Mouse (Mus musculus): ENCODE data around the gene Tet2. TPM values are rescaled to one million over a fixed set of nuclear protein-coding genes. Genes with fewer than 3 reads are reported as not detected.
A peak's percentile ranks its signal among the peaks of the same experiment; 100 is the strongest.

Gene Tet2
- polyA plus RNA-seq, 1 experiment, result 7.5 TPM

DNA sequence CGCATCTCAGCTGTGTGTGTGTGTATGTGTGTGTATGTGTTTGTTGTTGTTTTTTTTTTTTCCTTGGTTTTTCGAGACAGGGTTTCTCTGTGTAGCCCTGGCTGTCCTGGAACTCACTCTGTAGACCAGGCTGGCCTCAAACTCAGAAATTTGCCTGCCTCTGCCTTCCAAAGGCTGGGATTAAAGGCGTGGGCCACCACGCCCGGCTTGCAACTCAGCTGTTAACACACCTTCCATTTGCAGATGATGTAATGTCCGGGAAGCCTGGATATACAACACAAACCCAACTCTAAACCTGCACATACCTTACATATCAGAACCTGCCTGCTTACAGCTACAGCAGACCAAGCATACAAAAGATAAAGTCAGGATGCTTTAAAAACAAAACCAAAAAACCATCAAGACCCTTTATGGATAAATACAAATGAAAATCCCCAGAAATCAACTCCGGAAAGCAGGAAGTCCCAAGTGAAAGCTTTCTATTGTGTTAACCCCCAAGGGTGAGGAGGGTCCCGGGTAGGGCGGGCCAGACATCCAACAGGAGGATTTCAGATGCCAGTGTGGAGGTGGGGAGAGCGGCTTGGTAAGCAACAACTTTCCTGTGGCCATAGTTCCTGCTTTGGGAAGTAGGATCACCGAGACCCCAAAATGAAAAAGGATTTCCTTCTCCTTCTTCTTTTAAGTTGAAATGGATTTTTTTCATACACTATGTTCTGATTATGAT is 11.5 kb downstream of the Tet2 start:
- no peak for TF ChIP-seq GATA1 (IDR thresholded peaks at IDR 0.05; ENCODE audit: low read length)

DNA sequence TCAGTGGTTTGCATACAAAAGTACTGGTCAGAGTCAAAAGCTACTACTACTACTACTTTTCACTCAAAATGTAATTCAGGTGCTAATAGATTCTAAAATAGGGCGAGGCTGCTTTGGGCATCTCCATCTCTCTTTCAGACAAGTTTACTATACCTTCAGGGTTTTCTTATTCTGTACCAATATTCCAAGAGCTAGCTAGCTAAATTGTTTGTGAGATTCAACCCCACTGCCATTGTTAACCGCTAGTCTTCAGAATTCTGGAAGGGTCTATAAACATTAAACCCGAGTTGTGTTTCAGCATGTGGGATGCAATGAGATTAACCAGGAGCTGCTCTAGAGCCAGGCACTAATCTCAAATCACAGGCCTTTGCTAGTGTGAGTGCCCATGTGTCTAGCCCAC is 12.1 kb downstream of the Tet2 start:
- TF ChIP-seq GATA1 (IDR thresholded peaks at IDR 0.05; ENCODE audit: low read length), result no peak

DNA sequence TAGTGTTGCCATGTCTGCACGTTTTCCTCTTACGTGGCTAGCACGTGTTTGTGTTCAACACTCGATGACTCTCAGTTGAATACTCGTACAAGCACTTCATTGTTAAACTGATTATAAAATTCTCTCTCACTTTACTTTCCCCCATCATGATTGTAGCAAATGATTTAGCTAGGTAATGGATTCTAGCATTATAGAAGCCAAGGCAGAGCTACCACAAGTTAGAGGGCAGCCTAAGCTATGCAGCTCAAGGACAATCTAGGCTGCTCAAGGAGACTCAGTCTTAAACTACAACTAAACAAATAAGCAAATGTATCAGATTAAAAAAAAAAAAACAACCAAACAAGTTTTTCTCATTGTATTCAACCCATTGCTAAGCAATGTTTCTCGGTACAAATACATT is 12.7 kb downstream of the Tet2 start:
- no peak for TF ChIP-seq GATA1 (IDR thresholded peaks at IDR 0.05; ENCODE audit: low read length)

DNA sequence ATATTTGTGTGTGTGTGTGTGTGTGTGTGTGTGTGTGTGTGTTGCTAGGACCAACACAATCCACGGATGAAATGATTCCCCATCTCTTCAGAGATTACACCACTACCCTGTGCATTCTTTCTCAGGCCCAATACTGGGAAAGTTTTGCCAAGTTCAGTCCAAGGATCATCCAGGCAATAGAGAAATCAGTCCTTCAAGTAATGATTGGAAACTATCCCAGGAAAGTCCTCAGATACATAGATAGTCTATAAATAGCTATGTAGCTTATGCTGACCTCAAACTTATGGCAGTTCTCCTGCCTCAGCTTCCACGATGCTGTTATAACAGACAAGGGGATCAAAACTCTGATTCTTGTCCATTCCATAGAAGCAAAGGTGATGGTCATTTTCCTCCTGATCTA is 13.8 kb downstream of the Tet2 start:
- no peak for TF ChIP-seq GATA1 (IDR thresholded peaks at IDR 0.05; ENCODE audit: low read length)

DNA sequence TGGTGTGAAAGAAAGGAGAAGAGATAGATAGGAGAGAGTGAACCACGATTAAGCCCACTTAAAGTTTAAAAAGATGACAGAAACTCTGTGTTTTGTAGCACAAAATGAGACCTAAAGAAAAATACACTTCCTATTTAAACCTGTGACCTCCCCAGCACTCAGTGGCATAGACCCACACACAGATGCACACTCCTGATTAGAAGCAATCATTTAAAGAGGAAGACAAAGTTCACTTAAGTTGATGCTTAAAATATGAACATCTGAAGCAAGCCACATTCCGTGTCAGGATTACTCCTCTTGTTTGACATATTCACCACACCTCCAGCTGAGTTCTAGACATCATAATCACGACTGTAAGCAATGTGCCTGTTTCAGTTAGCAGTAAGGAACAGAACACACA is 14.3 kb downstream of the Tet2 start:
- no peak for TF ChIP-seq GATA1 (IDR thresholded peaks at IDR 0.05; ENCODE audit: low read length)

DNA sequence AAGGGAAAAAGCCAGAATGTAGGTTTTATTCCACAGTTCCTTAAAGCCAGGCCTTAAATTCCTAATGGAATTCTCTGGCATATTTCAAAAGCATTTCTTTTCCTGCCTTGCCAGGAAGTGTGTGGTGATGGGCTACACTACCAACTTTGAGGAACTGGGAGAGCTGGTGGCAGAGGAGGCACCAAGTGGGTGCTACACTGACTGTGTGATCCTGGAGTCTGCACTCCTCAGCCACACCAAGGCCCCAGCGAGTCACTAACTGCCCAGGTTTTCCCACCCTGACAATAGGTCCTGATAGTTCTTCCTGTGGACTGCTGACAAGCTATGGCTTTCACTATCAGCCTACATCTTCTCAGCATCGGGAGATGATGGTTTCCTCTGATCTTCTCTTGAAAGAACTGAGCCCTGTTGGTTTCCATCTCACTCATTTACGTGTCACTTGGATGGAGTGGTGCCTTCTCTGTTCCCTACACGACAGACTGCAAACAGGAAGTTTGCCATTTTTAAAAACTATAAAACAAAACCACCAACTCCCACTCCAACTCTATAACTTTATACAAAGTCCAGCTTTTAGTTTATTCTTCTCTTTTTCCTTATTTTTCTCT is 18.7 kb downstream of the Tet2 start:
- no peak for TF ChIP-seq GATA1 (IDR thresholded peaks at IDR 0.05; ENCODE audit: low read length)

DNA sequence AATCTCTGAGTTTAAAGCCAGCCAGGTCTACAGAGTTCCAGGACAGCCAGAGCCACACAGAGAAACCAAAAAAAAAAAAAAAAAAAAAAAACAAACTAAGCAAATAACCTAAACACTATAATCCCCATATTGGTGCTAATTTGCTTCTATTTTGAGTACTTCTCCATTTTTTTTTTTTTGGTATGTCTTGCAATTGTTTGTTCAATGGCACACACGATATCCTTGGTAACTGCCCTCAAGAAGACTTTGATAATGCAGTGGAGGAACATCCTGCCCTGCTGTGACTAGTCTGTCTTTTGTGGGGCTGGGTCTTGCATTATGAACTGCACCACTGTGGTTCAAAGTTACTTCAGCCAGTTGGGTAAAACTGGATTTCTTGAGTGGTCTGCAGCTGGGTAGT is 19.4 kb downstream of the Tet2 start:
- no peak for TF ChIP-seq GATA1 (IDR thresholded peaks at IDR 0.05; ENCODE audit: low read length)

DNA sequence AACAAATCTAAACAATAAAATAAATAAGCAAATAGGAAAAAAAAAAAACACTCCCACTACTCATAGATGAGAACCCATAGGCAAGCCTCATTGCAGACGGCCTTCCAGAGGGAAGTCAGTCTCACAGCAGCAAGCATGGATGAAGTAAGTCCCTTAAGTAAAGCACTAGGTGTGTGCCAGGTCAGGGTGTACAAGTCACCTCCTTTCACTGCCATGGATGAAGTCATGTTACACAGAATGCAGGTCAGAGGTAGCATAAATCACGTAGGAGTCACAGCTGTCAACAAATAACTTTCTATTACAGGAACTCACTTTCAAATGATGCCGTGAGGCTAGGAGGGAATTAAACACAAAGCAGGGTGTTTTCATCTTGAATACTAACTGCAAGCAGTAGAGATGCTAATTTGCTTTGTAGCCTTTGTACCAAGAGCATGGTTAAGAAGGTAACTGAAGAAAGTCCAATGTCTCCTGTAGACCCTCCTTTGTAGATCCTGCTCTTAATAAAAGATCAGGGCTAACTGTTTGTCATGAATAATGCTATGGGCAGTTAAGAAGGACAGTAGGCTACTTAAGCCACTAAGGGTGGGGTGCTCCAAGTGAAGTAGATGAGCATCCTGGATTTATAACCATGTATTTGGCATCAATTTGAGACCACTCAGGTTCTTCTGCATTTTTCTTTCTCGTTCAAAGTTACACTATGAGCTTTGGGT is 20.4 kb downstream of the Tet2 start:
- no peak for TF ChIP-seq GATA1 (IDR thresholded peaks at IDR 0.05; ENCODE audit: low read length)

DNA sequence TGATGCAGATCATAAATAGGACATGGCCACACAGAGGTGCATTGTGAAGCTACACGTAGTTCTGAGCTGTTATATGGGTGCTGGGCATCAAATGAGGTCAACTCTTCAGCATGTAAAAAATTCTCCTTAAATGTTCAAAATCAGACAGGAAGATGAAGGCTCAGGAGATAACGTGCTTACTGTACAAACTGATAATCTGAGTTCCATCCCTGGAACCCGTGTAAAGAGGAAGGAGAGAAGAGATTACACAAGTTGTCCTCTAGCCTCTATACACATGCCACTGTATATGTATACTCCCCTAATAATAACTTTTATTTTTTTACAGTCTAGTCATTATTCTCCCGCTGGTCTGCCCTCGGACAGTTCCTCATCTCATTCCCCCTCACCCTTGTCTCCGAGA is 21.7 kb downstream of the Tet2 start:
- peak; percentile 33 for TF ChIP-seq GATA1 (IDR thresholded peaks at IDR 0.05; ENCODE audit: low read length)

DNA sequence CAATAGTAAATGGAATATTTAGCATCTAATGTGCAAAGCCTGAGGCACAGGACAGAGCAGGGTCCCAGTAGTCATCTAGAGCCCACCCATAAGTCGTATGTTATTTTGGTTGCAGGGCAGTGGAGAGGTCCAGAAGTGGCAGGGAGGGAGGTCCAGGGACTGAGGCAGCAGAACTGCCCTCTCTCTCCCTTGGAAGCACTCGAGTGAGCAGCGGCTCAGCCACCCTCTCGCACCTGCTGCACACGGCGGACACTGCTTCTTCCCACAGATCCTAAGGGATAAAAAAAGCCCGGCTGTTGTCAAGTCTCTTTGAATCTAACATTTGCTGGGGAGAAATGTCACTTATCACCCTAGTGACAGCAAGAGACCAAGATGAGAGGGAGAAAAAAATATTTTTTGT is 22.6 kb downstream of the Tet2 start:
- TF ChIP-seq GATA1 (IDR thresholded peaks at IDR 0.05; ENCODE audit: low read length), result no peak

DNA sequence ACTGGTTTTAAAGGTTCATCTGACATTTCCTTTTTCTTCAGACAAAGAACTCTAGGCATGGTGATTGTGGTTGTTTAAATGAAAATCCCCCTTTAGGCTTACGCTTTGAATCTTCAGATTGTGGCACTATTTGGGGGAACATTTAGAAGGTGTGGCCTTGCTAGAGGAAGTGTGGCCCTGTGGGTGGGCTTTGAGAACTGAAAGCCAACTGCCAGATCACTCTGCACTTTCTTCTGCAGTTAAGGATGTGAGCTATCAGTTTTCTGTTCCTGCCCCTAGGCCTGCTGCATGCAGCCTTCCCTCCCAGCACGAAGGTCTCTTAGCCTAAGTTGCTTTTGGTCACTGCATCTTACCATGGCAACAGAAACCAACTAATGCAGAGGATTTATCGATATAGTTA is 26.1 kb downstream of the Tet2 start:
- no peak for TF ChIP-seq GATA1 (IDR thresholded peaks at IDR 0.05; ENCODE audit: low read length)

DNA sequence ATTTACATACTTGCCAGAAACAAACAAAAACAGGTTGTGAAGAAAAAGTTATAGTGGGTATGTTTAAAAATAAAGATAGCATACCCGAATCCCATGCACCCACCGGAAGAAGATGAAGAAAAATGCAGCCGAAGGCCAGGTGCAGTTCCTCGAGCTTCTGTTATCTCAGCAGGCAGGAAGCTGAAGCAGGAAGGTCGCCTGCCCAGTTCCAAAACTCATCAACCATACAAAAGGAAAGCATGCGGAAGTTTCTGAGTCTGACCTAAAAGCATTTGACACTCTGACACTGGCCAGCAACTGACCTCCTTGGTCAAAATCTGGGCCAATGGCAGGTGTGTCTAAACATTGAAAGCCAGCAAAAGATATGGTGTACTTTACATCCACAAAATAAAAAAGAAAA is 26.8 kb downstream of the Tet2 start:
- TF ChIP-seq GATA1 (IDR thresholded peaks at IDR 0.05; ENCODE audit: low read length), result no peak

DNA sequence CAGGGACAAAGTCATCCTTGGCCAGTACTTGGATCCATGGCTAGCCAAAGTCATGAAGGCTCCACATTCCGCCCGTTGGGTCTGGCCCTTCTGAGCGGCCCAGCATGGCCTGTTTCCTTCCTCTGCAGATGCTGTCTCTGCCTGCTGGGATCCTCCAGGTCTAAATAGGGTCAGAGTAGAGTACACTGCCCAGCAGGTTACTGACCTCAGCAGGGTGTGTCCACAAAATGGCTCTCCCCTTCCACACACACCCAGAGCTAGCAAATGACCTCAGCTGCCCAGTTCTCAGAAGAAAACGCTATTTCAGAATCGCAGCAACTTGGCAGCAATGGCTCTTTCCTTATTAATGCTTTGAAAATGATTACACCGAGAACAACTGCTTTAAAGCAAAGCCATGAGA is 27.5 kb downstream of the Tet2 start:
- TF ChIP-seq GATA1 (IDR thresholded peaks at IDR 0.05; ENCODE audit: low read length), result no peak

DNA sequence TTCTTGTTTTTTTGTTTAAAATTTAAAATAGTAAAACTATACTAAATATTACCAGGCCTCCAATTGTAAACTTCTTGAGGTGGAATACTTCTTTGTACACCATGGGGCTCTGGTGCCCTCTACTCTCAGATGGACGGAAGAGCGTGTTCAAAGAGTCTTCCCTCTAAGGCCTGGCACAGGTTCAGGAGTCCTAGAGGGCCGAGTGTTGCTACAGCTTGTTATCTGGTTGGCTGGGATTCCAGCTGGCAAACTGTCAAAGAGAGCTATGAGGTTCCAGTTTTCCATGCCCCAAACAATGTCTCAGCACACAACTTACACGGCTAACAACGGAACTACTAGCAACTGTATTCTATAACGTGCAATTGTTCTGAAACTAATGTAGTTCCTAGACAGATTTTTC is 28.8 kb downstream of the Tet2 start:
- TF ChIP-seq GATA1 (IDR thresholded peaks at IDR 0.05; ENCODE audit: low read length), result no peak

DNA sequence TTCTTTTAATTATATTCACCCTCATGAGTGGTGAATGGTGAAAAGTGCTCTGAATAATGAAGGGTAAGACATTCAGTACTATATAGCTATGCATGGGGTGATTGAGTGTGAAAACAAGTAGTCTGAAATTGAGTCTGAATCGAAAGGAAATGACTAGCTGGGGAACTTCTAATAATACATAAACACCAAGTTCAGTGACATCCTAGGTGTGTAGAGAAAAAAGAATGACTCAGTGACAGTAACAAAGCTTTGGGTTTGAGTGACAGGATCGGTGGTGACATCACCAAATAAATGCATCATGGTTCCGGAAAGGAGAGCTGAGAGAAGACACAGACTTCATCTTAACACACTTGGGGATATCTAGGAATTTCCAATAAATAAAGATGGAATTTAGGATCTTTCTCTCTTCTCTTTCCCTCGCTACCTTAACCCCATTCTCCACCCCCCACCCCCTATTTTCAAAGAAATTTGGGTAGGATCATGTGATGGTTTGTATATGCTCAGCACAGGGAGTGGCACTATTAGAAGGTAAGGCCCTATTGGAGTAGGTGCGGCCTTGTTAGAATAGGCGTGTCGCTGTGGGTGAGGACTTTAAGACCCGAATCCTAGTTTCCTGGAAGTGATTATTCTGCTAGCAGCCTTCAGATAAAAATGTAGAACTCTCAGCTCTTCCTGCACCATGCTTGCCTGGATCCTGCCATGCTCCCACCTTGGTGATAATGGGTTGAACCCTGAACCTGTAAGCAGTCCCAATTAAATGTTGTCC is 29.6 kb downstream of the Tet2 start:
- TF ChIP-seq GATA1 (IDR thresholded peaks at IDR 0.05; ENCODE audit: low read length), result no peak

DNA sequence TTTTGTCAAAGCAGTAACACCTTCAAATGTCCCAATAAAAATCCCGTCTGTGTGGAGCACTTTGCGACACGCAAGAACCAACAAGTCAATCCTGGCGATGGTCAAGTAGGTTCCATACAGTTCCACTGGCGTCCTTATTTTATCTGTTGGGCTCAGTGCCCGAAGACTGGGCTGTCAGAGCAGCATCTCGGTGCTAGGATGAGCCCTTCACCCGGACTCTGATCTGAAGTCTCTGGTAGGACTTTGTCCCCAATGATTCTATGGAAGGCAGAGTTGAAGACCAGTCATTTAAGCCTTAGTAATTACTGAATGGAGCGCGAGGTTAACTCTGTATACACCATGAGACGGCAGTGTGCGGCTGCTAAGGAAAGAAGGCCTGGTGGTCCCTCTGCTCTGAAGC is 30.6 kb downstream of the Tet2 start:
- no peak for TF ChIP-seq GATA1 (IDR thresholded peaks at IDR 0.05; ENCODE audit: low read length)
